Mouse (Mus musculus) liver, embryonic 15.5 days (tissue): ENCODE data around the gene Klrc3. TPM values are rescaled to one million over a fixed set of nuclear protein-coding genes. Genes with fewer than 3 reads are reported as not detected.
"Not testable (repeated sequence)": the region's sequence is repeated elsewhere in the genome, so short reads cannot be mapped to it uniquely, and the experiment has no call there.

Experiments used
- ATAC-seq: fragments of 200-750 bp; cut with Nextera tagmentation; 2 replicates; pipeline ENCODE4 v1.8.0; 2017; ENCODE audit warnings: moderate number of reproducible peaks, mild to moderate bottlenecking, moderate library complexity; ENCODE audit not compliant: insufficient read depth
- H3K27ac ChIP-seq: fragments of 300-500 bp; sonication (generic); replicated peaks from 2 replicates; pipeline ENCODE4 v1.5.1; 2015; ENCODE audit warnings: mild to moderate bottlenecking, inconsistent platforms
- H3K27me3 ChIP-seq: fragments of 300-500 bp; sonication (generic); 2 replicates; pipeline ENCODE4 v1.6.1; 2015; ENCODE audit warnings: mild to moderate bottlenecking, inconsistent platforms
- H3K36me3 ChIP-seq: fragments of 300-500 bp; sonication (generic); replicated peaks from 2 replicates; pipeline ENCODE4 v1.6.1; 2015; ENCODE audit warnings: moderate library complexity, mild to moderate bottlenecking, inconsistent platforms
- H3K4me1 ChIP-seq: fragments of 300-500 bp; sonication (generic); replicated peaks from 2 replicates; pipeline ENCODE4 v1.6.1; 2015; ENCODE audit warnings: inconsistent platforms
- H3K4me2 ChIP-seq: fragments of 300-500 bp; sonication (generic); 2 replicates; pipeline ENCODE4 v1.6.1; 2015; ENCODE audit warnings: moderate library complexity, mild to moderate bottlenecking, inconsistent platforms
- H3K4me3 ChIP-seq: fragments of 300-500 bp; sonication (generic); replicated peaks from 2 replicates; pipeline ENCODE4 v1.5.1; 2015; ENCODE audit warnings: mild to moderate bottlenecking, inconsistent platforms
- H3K9ac ChIP-seq: fragments of 300-500 bp; sonication (generic); 2 replicates; pipeline ENCODE4 v1.6.1; 2015; ENCODE audit warnings: moderate library complexity, mild to moderate bottlenecking, inconsistent platforms
- H3K9me3 ChIP-seq: fragments of 300-500 bp; sonication (generic); replicated peaks from 2 replicates; pipeline ENCODE4 v1.6.1; 2016; ENCODE audit warnings: inconsistent platforms
- WGBS: fragments of 180-500 bp; shearing (Covaris S2); methylation state at CpG from one replicate; pipeline ENCODE4 v1.1.7; 2015; ENCODE audit warnings: mixed read lengths; ENCODE audit not compliant: insufficient replicate concordance; 5-methylcytosine and 5-hydroxymethylcytosine counted together
- polyA plus RNA-seq: library from polyadenylated mRNA; unstranded; fragments of >200 nt; fragmentation: Nextera tagmentation; extraction: Ambion mirVana; gene quantifications from 2 replicates; pipeline ENCODE4 v1.2.1, GENCODE M21; 2015

The Klrc3 gene
- not detected in 2 replicates for polyA plus RNA-seq

GRCm38 (mm10) chr6:129643237-129643636, at the start of gene Klrc3:
TSS of gene Klrc3 (minus strand) at chr6:129643337.
- not testable (repeated sequence) for H3K9ac ChIP-seq, H3K4me1 ChIP-seq

GRCm38 (mm10) chr6:129691436-129691835, 48.3 kb upstream of the Klrc3 start:
- H3K9me3 ChIP-seq, H3K4me3 ChIP-seq, H3K4me2 ChIP-seq, H3K27me3 ChIP-seq, H3K4me1 ChIP-seq, H3K9ac ChIP-seq, H3K27ac ChIP-seq, ATAC-seq, H3K36me3 ChIP-seq: not testable (repeated sequence)
- WGBS: 41% methylated on average over 10 of the region's 10 CpGs

More at GRCm38 (mm10) chr6:129643237-129643636, at the start of gene Klrc3:
- H3K4me3 ChIP-seq, H3K27me3 ChIP-seq, H3K4me2 ChIP-seq, H3K9me3 ChIP-seq, H3K27ac ChIP-seq, H3K36me3 ChIP-seq, ATAC-seq: not testable (repeated sequence)
- WGBS: 64% methylated on average over 3 of the region's 3 CpGs

- Histone ChIP-seq H3K4me2 (no peak overlapping the region), H3K9ac (no peak overlapping the region), H3K9me3 (no peaks in the 10 kb centered on the region), H3K4me1 (no peaks in the 10 kb centered on the region), H3K27ac (no peak overlapping the region), H3K4me3 (no peak overlapping the region), H3K36me3 (no peaks in the 10 kb centered on the region), H3K27me3 (no peaks in the 10 kb centered on the region)
- ATAC-seq: no peak
- 32% methylated on average over 1 of the region's 1 CpGs for WGBS
These were observed 37.2 kb upstream of the Klrc3 start for GRCm38 (mm10) chr6:129680379-129680778.

- no peaks in the 10 kb centered on the region for H3K36me3 ChIP-seq
- H3K27ac ChIP-seq: no peak within 1 kb of the TSS
- no peaks in the 10 kb centered on the region for H3K27me3 ChIP-seq
- H3K4me3 ChIP-seq: no peak within 1 kb of the TSS
- no peaks in the 10 kb centered on the region for H3K9me3 ChIP-seq
- no peak for ATAC-seq
- WGBS: 57% methylated on average over 3 of the region's 3 CpGs
- no peaks in the 10 kb centered on the region for H3K4me1 ChIP-seq
- no peak within 1 kb of the TSS for H3K4me2 ChIP-seq
- no peak within 1 kb of the TSS for H3K9ac ChIP-seq
These were observed 35.7 kb upstream of the Klrc3 start, which contains the start of gene Klrc1 for GRCm38 (mm10) chr6:129678873-129679272. TSS of gene Klrc1 (minus strand) at chr6:129678973.

GRCm38 (mm10) chr6:129661301-129661700, 18.2 kb upstream of the Klrc3 start:
- H3K4me1 ChIP-seq, ATAC-seq, H3K9me3 ChIP-seq, H3K9ac ChIP-seq, H3K36me3 ChIP-seq, H3K4me2 ChIP-seq, H3K4me3 ChIP-seq, H3K27ac ChIP-seq, H3K27me3 ChIP-seq: not testable (repeated sequence)
- 0% methylated on average over 1 of the region's 3 CpGs for WGBS

- 54% methylated on average over 4 of the region's 4 CpGs for WGBS
- H3K27me3 ChIP-seq, H3K27ac ChIP-seq, ATAC-seq, H3K9ac ChIP-seq, H3K4me3 ChIP-seq, H3K4me1 ChIP-seq, H3K4me2 ChIP-seq, H3K36me3 ChIP-seq, H3K9me3 ChIP-seq: not testable (repeated sequence)
These were observed 17.5 kb upstream of the Klrc3 start, which contains the start of gene Klrc2 for GRCm38 (mm10) chr6:129660589-129660988. TSS of gene Klrc2 (minus strand) at chr6:129660689.

GRCm38 (mm10) chr6:129644054-129644453, 917 bp upstream of the Klrc3 start:
- not testable (repeated sequence) for H3K4me3 ChIP-seq, H3K4me1 ChIP-seq, H3K9me3 ChIP-seq, H3K27me3 ChIP-seq, H3K4me2 ChIP-seq, ATAC-seq, H3K27ac ChIP-seq, H3K36me3 ChIP-seq, H3K9ac ChIP-seq
- no CpG with 5 or more reads among the region's 3 CpGs for WGBS

DNA sequence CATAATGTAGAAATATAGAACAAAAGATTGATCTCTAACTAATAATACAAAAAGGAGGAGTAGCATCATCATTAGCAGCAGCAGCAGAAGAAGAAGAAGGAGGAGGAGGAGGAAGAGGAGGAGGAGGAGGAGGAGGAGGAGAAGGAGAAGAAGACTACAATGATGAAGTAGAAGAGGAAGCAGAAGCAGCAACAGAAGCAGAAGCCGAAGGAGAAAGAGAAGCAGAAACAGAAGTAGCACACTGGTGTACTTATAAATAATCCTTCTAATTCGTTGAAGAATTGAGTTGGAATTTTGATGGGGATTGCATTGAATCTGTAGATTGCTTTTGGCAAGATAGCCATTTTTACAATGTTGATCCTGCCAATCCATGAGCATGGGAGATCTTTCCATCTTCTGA, 12.1 kb downstream of the Klrc3 start:
- H3K9ac ChIP-seq, H3K27me3 ChIP-seq, H3K4me1 ChIP-seq, H3K27ac ChIP-seq, H3K36me3 ChIP-seq, H3K9me3 ChIP-seq, H3K4me2 ChIP-seq, H3K4me3 ChIP-seq, ATAC-seq: not testable (repeated sequence)
- WGBS: 36% methylated on average over 2 of the region's 2 CpGs

DNA sequence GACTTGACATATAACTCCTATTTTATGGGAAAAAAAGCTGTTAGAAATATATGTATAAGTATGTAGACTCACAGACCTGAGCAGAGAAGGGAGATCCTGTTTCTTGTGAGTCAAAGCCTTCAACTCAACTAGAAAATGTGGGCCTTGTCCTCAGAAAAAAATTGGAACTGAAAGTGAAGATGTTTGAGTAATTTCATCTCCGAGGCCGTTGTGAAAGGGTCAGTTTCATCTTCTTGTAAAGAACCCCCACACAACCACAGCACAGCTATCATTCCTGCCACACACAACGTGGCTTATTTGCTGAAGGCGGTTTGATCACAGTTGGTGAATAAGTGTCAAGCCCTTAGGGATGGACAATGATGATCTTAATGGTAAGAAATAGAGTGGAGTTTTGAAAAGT, 19.4 kb downstream of the Klrc3 start, which contains the start of gene Klrk1:
Gene Klrk1, minus strand, starts transcription at position 130 of the 400 bp plus-strand sequence.
- Histone ChIP-seq H3K4me1 (no peaks in the 10 kb centered on the region), H3K4me3 (no peak within 1 kb of the TSS), H3K4me2 (no peak within 1 kb of the TSS), H3K36me3 (no peaks in the 10 kb centered on the region), H3K9ac (no peak within 1 kb of the TSS), H3K27ac (no peak within 1 kb of the TSS), H3K9me3 (no peaks in the 10 kb centered on the region), H3K27me3 (no peaks in the 10 kb centered on the region)
- 46% methylated on average over 4 of the region's 4 CpGs for WGBS
- no peak for ATAC-seq

DNA sequence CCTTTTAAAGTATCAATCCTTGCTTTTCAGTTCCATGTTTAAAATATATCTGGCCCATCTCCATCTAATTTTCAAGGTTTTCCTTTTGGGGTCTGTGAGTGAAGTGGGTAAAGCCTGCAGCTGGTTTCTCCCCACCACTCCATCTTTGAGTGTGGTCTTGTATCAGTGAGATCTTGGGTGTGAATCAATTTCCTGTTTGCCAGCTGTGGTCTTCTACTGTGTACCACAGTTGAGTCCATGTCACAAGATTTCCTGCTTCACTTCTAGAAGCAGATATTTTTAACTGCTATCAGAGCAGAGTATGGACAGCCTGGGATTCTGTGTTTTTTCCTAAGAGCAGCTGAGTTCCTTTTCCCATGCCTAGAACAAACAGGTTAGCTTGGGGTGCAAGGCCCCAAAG, 34.8 kb downstream of the Klrc3 start:
- ATAC-seq: no peak; the same call in 1 of the 2 replicates
- Histone ChIP-seq H3K36me3 (no peaks in the 10 kb centered on the region), H3K9me3 (no peaks in the 10 kb centered on the region), H3K4me2 (no peak overlapping the region), H3K9ac (no peak overlapping the region), H3K27ac (no peak overlapping the region), H3K4me1 (no peaks in the 10 kb centered on the region), H3K27me3 (no peaks in the 10 kb centered on the region), H3K4me3 (no peak overlapping the region)

- ATAC-seq: no peak
- Histone ChIP-seq H3K36me3 (no peaks in the 10 kb centered on the region), H3K27ac (no peak within 1 kb of the TSS), H3K27me3 (no peaks in the 10 kb centered on the region), H3K4me3 (no peak within 1 kb of the TSS), H3K4me1 (no peaks in the 10 kb centered on the region), H3K9me3 (no peaks in the 10 kb centered on the region), H3K9ac (no peak within 1 kb of the TSS), H3K4me2 (no peak within 1 kb of the TSS)
- WGBS: 10% methylated on average over 3 of the region's 3 CpGs
These were observed 51.6 kb downstream of the Klrc3 start, which contains the start of gene Klrd1 for GRCm38 (mm10) chr6:129591508-129591907. TSS of gene Klrd1 (plus strand) at chr6:129591782.
